Mouse (Mus musculus) Muller cell, postnatal 12 days (primary cell): ENCODE results near the gene Ptch1.

Experiments
- DNase-seq: peaks from one replicate; pipeline ENCODE4 v3.0.0-alpha.2; 2015; ENCODE audit errors: inconsistent ontology term

Gene Ptch1

DNA sequence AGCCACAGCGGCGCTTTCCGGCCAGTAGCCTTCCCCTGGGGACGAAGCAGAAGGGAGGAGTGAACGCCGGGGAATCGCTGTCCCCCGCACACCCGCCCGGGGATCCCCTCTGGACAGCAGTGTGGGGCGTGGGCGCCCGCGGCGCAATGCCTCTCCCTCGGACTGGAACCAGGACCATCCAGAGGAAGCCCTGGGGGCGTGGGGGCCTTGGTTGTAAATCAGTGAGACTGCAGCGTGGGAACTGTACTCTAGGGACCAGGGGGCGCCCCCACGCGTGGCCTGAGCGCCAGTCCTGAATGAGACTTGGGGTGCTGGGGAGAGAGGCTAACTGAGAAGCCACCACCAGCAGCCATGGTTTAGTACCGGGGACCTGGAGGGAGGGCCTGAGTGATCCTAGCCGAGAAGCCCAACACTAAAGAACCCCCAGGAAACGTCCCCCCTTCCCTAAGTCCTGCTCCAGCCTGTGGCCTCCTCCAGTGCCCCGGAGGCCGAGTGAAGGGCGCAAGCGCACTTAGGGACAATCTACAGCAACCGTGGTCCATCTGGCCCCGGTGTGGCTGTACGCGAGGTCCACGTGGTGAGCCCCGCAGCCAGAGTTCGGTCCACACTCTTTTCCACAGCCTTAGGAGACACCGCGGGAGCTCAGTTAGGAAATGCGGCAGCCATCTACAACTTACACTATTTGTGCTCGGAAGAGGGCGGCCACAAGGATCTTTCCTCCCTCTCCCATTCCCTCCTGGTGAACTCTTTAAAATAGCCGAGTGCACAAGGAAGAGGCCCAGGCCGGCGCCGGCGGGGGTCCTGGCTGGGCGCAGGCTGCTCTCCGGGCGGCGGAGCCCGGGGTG lies 9.4 kb downstream of the Ptch1 start:
- peak; percentile 67 for DNase-seq

DNA sequence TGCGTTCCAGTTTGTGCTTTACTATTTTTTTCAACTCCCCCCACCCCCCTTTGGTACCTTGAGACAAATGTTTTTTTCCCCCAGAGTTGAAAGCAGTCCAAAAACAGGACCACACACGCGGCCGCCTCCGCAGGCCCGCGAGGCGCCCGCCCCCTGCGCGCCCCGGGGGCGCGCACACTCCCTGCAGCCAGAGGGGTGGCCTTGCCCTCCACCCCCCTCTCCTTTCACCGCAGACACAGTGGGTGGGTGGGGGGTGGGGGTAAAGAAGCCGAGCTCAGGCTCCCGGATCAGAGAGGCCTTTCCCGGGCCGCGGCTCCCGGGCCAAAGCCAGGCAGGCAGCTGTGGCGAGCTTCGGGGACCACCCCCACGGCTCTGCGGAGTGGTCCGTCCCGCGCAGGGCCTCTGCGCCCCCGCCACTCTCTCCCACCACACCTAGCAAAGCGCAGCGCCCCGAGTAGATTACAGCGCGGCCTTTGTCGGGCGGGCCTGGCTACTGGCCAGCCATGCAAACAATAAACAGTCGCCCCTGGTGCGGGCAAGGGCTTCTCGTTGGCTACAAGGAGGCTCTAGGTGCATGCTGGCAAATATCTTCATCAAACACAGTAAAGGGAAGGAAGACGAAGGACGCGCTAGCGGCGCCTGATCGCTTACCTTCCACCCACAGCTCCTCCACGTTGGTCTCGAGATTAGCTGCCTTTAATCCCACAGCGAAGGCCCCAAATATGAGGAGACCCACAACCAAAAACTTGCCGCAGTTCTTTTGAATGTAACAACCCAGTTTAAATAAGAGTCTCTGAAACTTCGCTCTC lies 10.2 kb downstream of the Ptch1 start:
- DNase-seq = peak; percentile 87

DNA sequence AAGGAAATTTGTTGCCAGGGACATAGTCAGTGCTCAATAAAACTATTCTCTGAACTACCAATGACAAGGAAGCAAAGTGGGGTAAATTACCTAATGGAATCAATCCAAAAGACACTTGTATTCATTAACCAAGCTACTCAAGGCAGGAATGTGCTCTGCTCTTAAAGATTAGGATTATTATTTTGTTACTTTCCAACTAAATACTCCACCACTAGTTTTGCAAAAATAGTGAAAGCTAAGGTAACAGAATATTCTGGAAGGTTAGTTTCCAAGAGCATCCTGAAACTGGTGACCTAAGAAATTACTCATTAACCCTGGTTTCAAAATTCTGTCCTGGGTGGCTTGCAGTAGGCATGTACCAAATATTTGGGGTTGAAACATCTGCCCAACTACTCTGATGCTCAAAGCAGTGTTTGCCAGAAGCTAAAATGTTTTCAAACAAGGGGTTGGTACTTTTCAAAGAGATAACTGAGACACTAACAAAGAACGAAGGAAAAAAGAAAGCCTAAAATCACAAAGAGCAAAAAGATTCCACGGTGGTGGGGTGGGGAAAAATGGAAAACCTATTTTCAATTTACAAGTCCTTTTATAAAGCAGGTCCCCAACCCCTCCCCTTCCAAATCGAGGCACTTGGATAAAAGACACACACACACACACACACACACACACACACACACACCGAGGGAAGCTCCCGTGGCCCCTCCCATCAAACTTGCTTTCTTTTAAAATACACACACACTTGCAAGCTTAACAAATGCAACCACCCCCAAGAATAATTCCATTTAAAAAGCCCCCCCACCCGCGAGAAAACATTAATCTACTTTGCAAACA lies 11.0 kb downstream of the Ptch1 start:
- DNase-seq = peak; percentile 54

DNA sequence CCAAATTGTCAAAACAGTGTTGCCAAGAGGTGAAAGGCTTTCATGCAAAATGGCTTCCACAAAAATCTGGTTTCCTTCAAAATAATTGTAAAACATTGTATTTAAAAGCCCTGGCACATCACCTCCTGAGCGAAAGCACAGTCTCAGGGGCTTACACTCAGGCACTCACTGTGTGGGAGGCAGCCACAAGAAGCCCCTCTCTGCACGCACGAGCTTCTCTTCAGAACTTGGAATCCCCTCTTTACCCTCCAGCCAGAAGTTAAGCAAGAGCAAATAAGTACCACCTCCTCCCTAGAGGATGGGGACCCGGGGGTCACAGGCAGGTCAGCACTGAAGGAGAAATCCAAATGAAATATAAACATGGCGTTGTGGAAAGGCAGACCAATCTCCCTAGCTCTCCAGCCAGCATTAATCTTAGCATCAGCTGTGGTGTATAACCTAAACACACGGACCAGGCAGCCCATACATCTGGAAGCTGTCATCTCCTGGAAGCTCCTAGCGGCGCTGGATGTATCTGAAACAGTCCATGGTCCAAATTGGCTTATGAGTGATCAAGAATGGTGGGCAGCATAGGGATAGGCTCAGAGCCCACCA lies 15.0 kb downstream of the Ptch1 start:
- DNase-seq = no peak

DNA sequence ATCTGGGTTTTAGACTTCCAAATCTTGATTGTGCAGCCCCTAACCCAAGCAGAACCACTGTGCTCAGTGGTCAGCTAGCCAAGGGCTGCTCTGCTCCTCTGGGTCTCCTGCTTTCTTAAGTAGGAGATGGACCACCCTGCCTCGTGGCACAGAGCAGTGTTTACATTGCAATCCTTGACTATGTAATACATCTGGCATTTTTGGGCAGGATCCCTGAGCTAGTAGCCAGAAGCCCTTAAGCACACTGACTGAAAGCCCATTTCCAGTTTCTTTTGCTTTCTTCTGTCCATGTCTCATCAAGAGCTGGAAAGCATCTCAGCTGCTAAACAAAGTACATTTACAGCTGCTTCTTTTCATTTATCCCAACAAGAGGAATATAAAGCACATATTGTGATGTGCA lies 17.0 kb downstream of the Ptch1 start:
- peak; percentile 36 for DNase-seq

DNA sequence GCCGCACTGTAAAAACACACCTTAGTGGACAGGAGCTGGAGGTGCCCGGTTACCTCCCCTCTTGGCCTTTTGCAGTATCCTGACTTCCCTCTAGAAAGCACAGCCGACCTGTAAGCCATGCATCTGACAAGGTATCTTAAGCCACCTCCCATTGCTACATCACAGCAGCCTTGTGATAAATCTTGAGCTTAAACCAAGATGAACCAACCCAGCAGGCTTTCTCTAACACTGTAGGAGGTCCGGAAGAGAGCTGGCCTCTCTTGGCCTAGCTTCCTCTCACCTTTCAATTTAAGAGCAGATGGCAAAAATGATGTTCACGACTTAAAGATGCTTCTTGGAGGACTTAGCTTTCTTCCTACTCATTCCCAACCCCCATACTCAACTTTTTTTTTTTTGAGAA lies 17.5 kb downstream of the Ptch1 start:
- DNase-seq = no peak

DNA sequence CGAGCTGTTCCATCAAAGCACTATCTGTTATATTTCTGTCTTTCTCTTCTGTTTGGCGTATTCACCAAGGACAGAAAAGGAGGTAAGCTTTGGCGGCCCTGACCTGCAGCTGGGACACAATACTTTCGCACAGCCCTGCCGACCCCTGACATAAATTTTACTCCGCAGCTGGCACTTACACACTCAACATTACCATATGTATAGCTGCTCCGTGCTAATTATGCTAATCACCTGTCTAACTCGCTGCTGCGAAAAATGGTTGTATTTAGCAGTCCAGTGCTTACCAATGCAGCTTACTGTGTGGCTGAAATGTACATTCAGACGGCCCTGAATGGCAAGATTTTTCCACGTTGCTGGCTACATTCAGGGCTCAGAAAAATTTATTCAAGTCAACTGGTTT lies 18.8 kb downstream of the Ptch1 start:
- DNase-seq = peak; percentile 20

DNA sequence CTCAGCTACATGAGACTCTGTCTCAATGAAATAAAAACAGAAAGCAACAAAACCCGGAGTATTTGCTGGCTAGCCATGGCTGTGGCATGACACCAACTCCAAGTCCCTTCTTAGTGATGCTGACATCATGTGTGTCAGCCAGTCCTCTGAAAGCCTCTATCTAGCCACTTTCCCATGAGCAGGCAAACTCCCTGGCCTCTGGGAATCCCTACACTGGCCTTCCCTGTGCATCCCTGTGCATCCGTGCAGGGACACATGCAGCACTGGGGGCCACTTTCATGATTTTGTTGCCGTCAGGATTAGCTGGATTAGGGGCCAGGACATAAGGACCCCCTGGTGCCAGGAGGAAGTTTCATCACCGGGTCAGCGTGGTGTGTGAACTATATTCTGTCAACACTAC lies 20.0 kb downstream of the Ptch1 start:
- DNase-seq = no peak

DNA sequence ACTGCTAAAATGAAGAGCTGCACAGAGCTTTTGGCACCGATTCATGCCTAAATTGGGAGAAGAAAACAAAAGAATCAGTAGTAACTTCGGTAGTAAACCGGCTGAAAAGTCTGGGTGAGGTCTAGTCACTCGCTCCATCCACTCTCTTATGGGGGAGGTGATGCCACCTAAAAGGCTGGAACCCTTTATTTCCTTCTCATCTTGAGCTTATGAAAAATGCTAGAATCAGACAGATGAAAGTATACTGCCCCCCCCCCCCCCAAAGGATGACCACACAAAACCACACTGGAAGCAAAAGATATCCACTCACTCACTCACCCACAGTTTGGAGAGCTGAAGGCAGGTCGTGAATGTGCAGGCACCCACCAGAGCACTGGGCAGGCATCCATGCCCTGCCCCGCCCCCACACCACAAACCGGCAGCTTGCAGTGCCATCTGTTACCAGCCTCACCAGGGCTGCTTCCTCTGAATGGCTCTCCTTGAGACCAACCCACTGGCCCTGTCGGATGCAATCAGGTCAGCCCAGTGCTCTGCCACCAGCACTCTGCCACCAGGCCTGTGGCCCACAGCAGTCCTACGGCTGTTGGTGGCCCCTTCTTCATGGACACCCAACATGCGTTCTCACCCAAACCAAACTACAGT lies 21.0 kb downstream of the Ptch1 start:
- peak; percentile 96 for DNase-seq

DNA sequence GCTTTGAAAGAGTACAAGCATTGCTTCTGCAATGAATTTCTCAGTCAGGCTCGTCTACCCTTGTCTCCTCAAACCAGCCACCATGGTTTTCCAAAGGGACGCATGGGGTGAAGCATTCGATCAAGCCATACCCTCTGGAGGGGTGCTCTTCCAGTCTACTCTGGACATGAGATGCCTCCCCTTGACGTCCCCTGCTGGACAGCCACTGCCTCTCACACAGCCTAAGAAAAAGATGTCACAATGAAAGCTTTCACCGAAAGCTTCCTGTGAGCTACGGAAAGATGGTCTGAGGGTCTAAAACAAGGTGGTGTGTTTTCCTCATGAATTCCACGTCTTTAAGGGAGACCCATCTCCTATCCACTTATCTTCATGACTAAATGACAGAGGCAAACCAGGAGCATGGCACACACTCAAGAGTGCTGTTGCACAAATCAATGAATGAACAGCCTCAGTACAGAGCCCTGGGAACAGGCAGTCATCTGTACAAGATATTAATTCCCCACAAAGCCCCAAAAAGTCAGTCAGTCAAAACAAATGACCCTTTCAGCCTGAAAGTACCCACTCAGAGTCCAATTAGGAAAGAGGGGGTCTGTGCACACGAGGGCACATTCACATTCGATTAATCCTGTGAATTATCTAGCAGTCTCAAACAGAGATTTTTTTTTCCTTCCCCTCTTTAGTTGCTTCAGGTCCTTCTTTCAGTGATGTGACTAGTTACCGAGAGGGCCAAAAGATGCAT lies 21.7 kb downstream of the Ptch1 start:
- peak; percentile 85 for DNase-seq

DNA sequence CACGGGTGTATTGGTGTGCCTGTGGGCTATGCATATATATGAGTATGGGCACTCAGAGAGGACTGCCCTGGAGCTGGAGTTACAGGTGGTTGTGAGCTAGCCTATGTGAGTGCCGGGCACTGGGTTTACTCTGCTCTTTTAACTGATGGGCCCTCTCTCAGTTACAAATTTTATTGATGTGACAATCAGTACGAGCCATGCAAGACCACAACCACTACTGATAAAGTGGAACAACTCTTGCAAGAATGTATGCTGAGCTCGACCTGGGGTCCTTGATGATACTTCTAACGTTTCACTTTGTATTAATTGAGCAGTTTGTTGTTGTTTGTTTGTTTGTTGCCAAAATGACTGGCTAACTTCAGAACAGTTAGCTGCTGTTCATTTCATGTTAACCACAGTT lies 23.0 kb downstream of the Ptch1 start:
- no peak for DNase-seq

DNA sequence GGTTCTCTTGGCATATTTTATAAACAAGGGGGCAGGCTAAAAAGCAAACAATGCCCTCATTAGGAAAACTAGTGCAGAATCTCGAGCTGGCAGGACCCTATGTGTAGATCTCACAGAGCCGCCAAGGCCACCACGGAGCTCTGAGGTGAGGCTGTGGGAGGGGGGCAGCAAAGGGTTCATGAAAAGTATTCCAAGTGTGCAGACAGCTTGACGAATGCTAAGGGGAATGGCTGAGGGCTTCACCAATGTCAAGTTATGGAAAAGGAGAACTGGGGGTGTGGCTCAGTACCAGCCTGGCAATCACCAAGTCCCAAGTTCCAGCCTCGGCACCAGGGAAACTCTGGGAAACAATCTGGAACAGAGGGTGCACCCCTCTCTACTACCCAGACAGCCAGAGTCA lies 24.2 kb downstream of the Ptch1 start:
- DNase-seq = peak; percentile 57

DNA sequence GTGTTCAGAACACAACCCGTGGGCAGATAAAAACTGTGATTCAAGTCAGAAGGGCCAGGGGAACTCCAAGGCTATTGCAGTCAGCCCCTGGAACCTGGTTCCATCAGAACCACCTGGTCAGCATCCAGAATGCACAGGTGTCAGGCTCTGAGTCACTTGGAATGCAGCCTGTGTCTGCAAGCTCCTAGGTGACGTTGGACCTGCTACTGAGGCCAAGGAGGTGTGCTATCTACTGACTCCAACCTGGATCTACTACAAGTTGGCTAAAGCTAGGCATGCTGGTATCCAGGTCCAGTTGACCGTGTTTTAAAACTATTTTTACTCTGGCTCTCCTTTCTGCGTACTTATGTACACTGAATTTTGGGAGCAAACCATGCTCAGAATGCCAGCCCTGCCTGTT lies 24.8 kb downstream of the Ptch1 start:
- no peak for DNase-seq

DNA sequence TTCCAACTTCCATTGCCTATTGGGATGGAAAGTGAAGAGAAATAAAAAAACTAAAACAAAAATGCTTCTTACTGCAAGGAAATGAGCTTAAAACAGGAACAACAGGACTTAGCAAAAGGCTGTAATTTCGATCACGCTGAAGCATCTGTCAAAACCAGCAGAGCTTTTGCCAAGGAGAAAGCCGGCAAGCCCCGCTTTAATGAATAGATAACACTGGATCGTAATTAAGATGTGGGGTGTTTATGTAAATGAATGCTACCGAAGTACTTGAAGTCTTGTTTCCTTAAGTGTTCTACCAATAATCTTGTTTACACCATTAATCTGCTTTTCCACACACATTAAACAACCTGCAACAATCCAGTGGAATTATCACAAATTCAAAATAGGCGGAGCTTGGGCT lies 28.1 kb downstream of the Ptch1 start:
- DNase-seq = no peak

DNA sequence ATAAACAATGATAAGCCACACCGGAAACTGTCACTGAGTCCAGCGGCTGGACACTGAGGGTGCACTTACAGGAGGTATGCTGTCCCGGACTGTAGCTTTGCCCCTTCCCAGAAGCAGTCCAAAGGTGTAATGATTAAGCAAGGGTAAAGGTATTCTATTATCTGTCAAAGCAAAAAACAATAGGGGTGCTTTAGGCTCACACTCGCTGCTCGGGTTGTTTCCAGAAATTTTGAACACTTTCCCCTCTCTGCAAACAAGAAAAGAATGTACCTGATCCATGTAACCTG lies 28.5 kb downstream of the Ptch1 start:
- no peak for DNase-seq

DNA sequence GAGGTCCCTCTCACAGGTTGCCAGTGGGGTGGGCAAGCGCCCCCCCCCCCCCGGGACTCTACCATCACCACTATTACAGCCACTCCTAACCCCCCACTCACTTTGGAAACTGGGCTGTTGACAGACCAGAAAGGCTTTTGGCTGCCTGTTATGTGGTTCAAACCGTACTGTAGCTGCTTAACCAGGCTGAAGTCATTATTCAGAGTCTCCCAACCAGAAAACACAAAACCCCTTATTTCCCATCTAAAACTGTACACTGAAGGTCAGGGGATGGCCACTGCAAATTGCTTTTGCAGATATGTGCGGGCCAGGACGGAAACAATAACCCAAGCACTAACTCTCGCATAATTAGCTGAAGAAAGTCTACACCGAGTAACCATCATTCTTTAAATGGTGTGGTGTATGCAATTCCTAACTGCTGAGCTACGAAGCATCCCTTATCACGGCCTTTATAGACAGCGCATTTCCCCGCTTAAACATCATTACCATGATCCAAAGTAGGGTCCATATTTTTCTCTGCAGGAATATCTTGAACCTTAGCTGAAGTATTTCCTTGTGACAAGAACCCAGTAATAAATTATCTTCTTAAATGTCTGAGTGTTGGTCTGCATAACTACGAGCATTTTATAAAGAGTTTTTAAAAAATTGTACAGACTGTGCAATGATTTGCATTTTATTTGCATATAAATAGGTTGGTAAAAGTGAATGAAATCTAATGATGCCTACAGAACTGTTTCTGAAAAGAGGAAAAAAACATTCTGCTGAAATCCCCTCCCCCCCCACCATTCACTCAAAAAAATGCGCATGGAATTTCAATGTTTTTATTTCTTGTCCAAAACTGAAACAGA lies 29.1 kb downstream of the Ptch1 start:
- peak; percentile 69 for DNase-seq

DNA sequence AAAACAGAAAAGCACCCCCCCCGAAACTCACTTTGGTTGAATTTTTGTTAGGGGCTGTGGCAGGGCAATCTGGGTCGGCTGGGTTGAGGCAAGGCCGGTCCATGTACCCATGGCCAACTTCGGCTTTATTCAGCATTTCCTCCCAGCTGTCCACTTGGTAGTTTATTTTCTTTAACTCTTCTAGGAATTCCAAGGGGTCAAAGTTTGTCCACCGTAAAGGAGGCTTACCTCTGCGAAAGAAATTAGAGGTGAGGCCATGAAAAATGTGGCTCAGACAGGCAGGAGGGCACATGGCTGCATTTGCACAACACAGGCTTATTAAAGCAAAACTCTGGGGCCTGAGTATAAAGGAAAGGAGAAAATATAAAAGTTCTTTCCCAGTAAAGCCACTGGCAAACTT lies 29.9 kb downstream of the Ptch1 start:
- no peak for DNase-seq

DNA sequence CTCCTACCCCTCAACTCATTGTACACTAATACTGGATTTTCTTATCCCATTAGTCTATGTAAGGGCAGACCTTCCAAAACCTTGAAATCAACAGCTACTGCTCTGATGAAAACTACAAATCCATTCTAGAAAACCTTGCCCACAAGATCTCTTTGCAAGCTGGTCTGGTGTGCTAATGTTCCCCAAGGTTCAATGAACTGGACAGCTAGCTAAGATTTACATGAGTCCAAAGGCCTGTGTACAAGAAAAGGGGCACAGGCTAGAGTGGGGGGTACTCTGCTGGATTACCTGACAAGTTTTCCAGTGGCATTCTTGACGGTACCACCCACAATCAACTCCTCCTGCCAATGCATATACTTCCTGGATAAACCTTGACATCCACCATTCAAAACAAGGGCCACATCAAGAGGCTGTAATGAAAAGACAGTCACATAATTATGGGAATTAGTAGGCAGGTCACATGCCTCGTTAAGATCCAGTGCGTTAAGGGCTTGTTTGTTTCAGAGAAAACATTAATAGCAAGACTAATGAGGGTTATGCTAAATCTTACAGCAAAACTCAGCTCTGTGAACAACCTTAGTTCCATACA lies 30.5 kb downstream of the Ptch1 start:
- peak; percentile 44 for DNase-seq

DNA sequence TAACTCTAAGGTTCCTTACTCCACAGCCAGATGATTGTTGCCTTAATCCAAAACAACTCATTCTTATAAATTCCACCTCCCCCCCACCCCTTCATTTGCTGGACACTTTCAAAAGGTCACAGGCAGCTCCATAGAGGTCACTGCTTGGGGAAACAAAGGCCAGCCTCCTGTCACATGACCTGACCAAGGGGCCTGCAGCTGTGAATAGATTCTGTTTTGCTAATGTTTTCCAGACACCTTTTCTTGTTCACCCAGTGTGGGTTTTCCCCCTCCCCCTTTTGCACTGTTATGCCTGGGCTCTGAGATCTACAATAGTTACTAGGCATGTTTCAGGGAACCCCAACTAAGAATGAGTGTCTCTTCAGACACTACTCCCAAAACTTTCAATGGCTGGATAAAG lies 31.9 kb downstream of the Ptch1 start:
- no peak for DNase-seq

DNA sequence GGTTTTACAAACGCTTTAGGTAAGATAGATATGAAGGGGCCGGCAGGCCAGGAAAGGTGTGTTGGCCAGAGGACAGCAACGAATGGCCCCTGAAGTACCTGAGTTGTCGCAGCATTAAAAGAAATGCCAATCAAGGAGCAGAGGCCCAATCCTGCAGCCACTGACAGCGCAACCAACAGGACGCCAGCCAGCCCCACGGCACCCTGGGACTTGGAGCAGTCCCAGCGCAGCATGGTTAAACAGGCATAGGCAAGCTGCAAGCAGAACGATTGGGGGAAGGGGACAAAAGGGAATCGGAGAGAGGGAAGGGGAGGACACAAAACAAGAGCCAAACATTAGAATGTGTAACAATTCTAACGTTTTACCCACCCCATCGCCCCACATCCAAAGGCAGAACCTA lies 32.8 kb downstream of the Ptch1 start:
- no peak for DNase-seq
